Mouse (Mus musculus) brain, embryonic 14.5 days (tissue): ENCODE measurements at regions not wholly inside any gene's neighbourhood (a gene's known extent, or its start where the extent isn't known, plus 50 kb on each side); places are given as distances from the start of the nearest gene placed in this dataset.

ENCODE experiments used
- CTCF ChIP-seq: fragments of 200-500 bp; IDR thresholded peaks from 2 replicates; pipeline ENCODE4 v1.5.1; 2012; ENCODE audit warnings: inconsistent platforms, mild to moderate bottlenecking, moderate library complexity, borderline replicate concordance; ENCODE audit not compliant: insufficient read depth, insufficient read length; ENCODE audit errors: extremely low read depth
- POLR2A ChIP-seq: fragments of 200-500 bp; IDR thresholded peaks from 2 replicates; pipeline ENCODE4 v1.6.1; 2012; ENCODE audit warnings: mild to moderate bottlenecking, inconsistent platforms, borderline replicate concordance; ENCODE audit not compliant: poor library complexity, insufficient read depth, insufficient read length, severe bottlenecking; ENCODE audit errors: extremely low read depth

- TF ChIP-seq CTCF (no peak), POLR2A (no peak)
Measured at GRCm38 (mm10) chr15:23590451-23590850, 1041.6 kb downstream of the Cdh18 start.
